Mouse (Mus musculus) left cerebral cortex, adult 9 months (tissue): ENCODE measurements at regions not wholly inside any gene's neighbourhood (a gene's known extent, or its start where the extent isn't known, plus 50 kb on each side); places are given as distances from the start of the nearest gene placed in this dataset.

ENCODE experiments used
- DNase-seq, 2 experiments: peaks; one replicate each; pipeline ENCODE4 v3.0.0; 2022; ENCODE audit warnings: low spot score in 2 of 2

DNA sequence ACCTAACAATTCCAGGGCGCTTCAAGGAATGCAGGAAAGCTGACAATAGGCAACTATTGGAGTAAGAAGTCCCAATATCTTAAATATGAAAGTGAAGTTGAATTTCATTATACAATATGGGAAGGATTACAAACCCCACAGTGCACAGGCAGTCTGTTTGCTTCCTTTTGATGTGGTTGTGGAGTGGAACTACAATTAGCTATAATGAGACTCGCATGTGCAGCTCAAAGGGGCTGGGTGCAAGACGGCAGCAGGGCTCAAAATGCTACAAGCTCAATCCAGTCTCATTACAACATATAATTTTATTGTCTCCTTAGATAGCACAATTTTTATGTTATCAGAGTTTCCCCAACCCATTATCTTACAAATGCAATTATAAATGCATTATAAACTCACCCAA, 54.7 kb upstream of the Ccser1 start:
- no peak for DNase-seq

- no peak for DNase-seq
Observed at GRCm38 (mm10) chr6:61127238-61127637, 52.9 kb upstream of the Ccser1 start.

DNA sequence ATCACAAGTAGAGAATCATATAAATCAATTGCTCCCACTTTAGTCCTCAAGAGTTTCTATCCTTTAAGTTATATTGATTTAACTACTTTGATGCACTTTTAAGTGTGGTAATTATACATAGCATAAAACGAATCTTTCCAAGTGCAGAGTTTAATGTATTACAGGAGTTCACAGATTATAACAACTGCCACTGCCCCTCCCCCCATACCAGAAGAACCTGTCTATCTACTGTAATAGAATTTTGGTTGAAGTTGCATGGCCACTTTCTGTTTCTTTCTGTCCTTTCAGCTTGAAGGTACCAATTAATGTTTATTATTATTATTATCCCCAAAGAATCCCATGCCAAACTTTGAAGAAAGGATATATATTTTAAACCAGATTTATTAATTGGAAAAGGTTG, 51.9 kb upstream of the Ccser1 start:
- no peak for DNase-seq
